Mouse (Mus musculus) heart, embryonic 16.5 days (tissue): ENCODE data around the gene Ppp3cb. TPM values are rescaled to one million over a fixed set of nuclear protein-coding genes. Genes with fewer than 3 reads are reported as not detected.

Source experiments
- ATAC-seq: fragments of 200-750 bp; cut with Nextera tagmentation; replicated peaks from 2 replicates; pipeline ENCODE4 v1.8.0; 2017; ENCODE audit warnings: moderate number of reproducible peaks; ENCODE audit not compliant: insufficient read depth, low FRiP score; ENCODE audit errors: extremely low read depth
- H3K27ac ChIP-seq: fragments of 300-500 bp; sonication (generic); 2 replicates; pipeline ENCODE4 v1.5.1; 2014; ENCODE audit warnings: mild to moderate bottlenecking, low read length, control low read depth, moderate library complexity
- H3K27me3 ChIP-seq: fragments of 300-500 bp; sonication (generic); 2 replicates; pipeline ENCODE4 v1.6.1; 2014; ENCODE audit warnings: low read length, mixed read lengths; ENCODE audit not compliant: control insufficient read depth, insufficient read depth
- H3K36me3 ChIP-seq: fragments of 300-500 bp; sonication (generic); 2 replicates; pipeline ENCODE4 v1.6.1; 2014; ENCODE audit not compliant: control insufficient read depth, insufficient read depth
- H3K4me1 ChIP-seq: fragments of 300-500 bp; sonication (generic); 2 replicates; pipeline ENCODE4 v1.6.1; 2014; ENCODE audit warnings: low read length, mixed read lengths; ENCODE audit not compliant: control insufficient read depth, insufficient read depth
- H3K4me2 ChIP-seq: fragments of 300-500 bp; sonication (generic); 2 replicates; pipeline ENCODE4 v1.6.1; 2014; ENCODE audit warnings: low read depth, mild to moderate bottlenecking, control low read depth, low read length
- H3K4me3 ChIP-seq: fragments of 300-500 bp; sonication (generic); 2 replicates; pipeline ENCODE4 v1.5.1; 2014; ENCODE audit warnings: mild to moderate bottlenecking, control low read depth, low read length
- H3K9ac ChIP-seq: fragments of 300-500 bp; sonication (generic); 2 replicates; pipeline ENCODE4 v1.6.1; 2014; ENCODE audit warnings: low read length, control low read depth
- H3K9me3 ChIP-seq: fragments of 300-500 bp; sonication (generic); replicated peaks from 2 replicates; pipeline ENCODE4 v1.6.1; 2016; ENCODE audit warnings: low read length; ENCODE audit not compliant: control insufficient read depth
- WGBS: fragments of 180-500 bp; shearing (Covaris S2); extraction: QIAGEN DNeasy Blood & Tissue Kit; methylation state at CpG from one replicate; pipeline ENCODE4 v1.1.7; 2014; 5-methylcytosine and 5-hydroxymethylcytosine counted together
- polyA plus RNA-seq: library from polyadenylated mRNA; unstranded; fragments of >200 nt; fragmentation: Nextera tagmentation; extraction: Ambion mirVana; gene quantifications from 2 replicates; pipeline ENCODE4 v1.2.1, GENCODE M21; 2015

Ppp3cb gene
- polyA plus RNA-seq, 1 experiment from 2014 or later, result 28.4 TPM

GRCm38 (mm10) chr14:20460216-20460615, 86.2 kb downstream of the Ppp3cb start:
- H3K9me3 ChIP-seq, result no peaks in the 10 kb centered on the region
- H3K27me3 ChIP-seq, result no peaks in the 10 kb centered on the region
- no peak overlapping the region for H3K4me2 ChIP-seq
- WGBS, result 77% methylated on average over 14 of the region's 14 CpGs
- no peak for ATAC-seq
- H3K4me3 ChIP-seq, result no peak overlapping the region
- no peaks in the 10 kb centered on the region for H3K4me1 ChIP-seq
- no peak overlapping the region for H3K9ac ChIP-seq
- peaks cover 68% of the 10 kb centered on the region for H3K36me3 ChIP-seq
- H3K27ac ChIP-seq, result no peak overlapping the region

- ATAC-seq, result no peak
- H3K4me2 ChIP-seq, result no peak overlapping the region
- H3K27ac ChIP-seq, result no peak overlapping the region
- no peak overlapping the region for H3K9ac ChIP-seq
- WGBS, result 92% methylated on average over 9 of the region's 9 CpGs
- no peaks in the 10 kb centered on the region for H3K9me3 ChIP-seq
- H3K36me3 ChIP-seq, result peaks cover 53% of the 10 kb centered on the region
- H3K27me3 ChIP-seq, result no peaks in the 10 kb centered on the region
- no peaks in the 10 kb centered on the region for H3K4me1 ChIP-seq
- no peak overlapping the region for H3K4me3 ChIP-seq
Observed at GRCm38 (mm10) chr14:20458378-20458777, 88.0 kb downstream of the Ppp3cb start.

- Histone ChIP-seq H3K9me3 (no peaks in the 10 kb centered on the region), H3K27ac (no peak overlapping the region), H3K36me3 (peaks cover 19% of the 10 kb centered on the region), H3K9ac (no peak overlapping the region), H3K4me3 (no peak overlapping the region), H3K27me3 (no peaks in the 10 kb centered on the region), H3K4me2 (no peak overlapping the region), H3K4me1 (peaks cover 7% of the 10 kb centered on the region)
- 93% methylated on average over 5 of the region's 5 CpGs for WGBS
- no peak for ATAC-seq
Observed at GRCm38 (mm10) chr14:20452929-20453328, 93.4 kb downstream of the Ppp3cb start.

DNA sequence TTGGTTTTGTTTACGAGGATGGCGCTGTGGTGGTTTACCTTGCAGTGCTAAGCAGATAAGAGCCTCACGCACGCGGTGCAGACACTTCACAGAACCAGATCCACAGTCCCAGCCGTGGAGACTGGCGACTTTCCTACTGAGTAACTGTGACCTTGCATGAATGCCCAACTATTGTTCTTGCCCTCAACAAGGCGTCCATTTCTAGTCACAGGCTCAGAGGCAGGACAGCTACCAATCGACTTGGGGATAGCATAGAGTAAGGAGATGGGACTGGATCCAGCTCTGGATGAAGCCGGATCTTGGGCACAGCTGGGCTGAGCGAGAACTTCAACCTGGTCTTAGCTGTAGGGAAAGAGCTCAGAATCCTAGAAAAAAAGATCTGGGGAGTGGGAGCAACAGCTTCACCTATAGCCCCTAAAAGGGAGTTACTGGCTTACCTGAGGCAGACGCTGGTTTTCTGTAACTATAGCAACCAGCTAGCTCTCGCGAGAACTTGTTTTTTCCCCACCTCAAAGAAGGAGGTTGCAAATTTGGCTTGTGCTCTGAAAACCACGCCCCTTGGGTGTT, 94.5 kb downstream of the Ppp3cb start, which contains the start of gene Cfap70:
Cfap70 (minus strand) TSS at position 462 of the 567 bp plus-strand sequence.
- peak within 1 kb of the TSS; percentile 67 for H3K9ac ChIP-seq
- no peaks in the 10 kb centered on the region for H3K9me3 ChIP-seq
- peaks cover 14% of the 10 kb centered on the region for H3K36me3 ChIP-seq
- H3K27ac ChIP-seq, result no peak within 1 kb of the TSS
- H3K27me3 ChIP-seq, result no peaks in the 10 kb centered on the region
- WGBS, result 2% methylated on average over 15 of the region's 15 CpGs
- H3K4me2 ChIP-seq, result peak within 1 kb of the TSS; percentile 91
- ATAC-seq, result peak; percentile 41; the same call in 1 of the 2 replicates
- H3K4me1 ChIP-seq, result peaks cover 8% of the 10 kb centered on the region
- peak within 1 kb of the TSS; percentile 56 for H3K4me3 ChIP-seq

- 22% methylated on average over 2 of the region's 2 CpGs for WGBS
- H3K4me1 ChIP-seq, result peaks cover 8% of the 10 kb centered on the region
Observed at GRCm38 (mm10) chr14:20451302-20451701, 95.1 kb downstream of the Ppp3cb start.

More at GRCm38 (mm10) chr14:20451302-20451701, 95.1 kb downstream of the Ppp3cb start:
- H3K9me3 ChIP-seq, result no peaks in the 10 kb centered on the region
- peak overlapping the region; percentile 67 for H3K9ac ChIP-seq
- no peak overlapping the region for H3K27ac ChIP-seq
- no peaks in the 10 kb centered on the region for H3K27me3 ChIP-seq
- H3K36me3 ChIP-seq, result peaks cover 10% of the 10 kb centered on the region
- H3K4me2 ChIP-seq, result peak overlapping the region; percentile 91
- H3K4me3 ChIP-seq, result peak overlapping the region; percentile 56
- ATAC-seq, result no peak

Other genes with a start within 250 kb of the Ppp3cb start
- gene Ecd, start 198.5 kb downstream of the Ppp3cb start, polyA plus RNA-seq, result 34.9 and 35.8 TPM in 2 replicates
- gene Fam149b, start 198.4 kb downstream of the Ppp3cb start, polyA plus RNA-seq, result 26.3 TPM in 2 replicates
- gene Dnajc9, start 157.7 kb downstream of the Ppp3cb start, polyA plus RNA-seq, result 101 and 126 TPM in 2 replicates
- 93.5 and 93.8 TPM in 2 replicates for gene Mrps16, start 152.9 kb downstream of the Ppp3cb start, polyA plus RNA-seq
- gene Cfap70, start 94.3 kb downstream of the Ppp3cb start, polyA plus RNA-seq, result 0.45 and 0.61 TPM in 2 replicates
- gene Anxa7, start 66.4 kb downstream of the Ppp3cb start, polyA plus RNA-seq, result 45.8 and 51.5 TPM in 2 replicates
- gene Mss51, start 49.7 kb downstream of the Ppp3cb start, polyA plus RNA-seq, result 0.25 and 0.60 TPM in 2 replicates
- gene Usp54, start 94.5 kb upstream of the Ppp3cb start, polyA plus RNA-seq, result 3.8 and 4.5 TPM in 2 replicates
- 12.0 and 14.9 TPM in 2 replicates for gene Myoz1, start 110.0 kb upstream of the Ppp3cb start, polyA plus RNA-seq
- 172 and 183 TPM in 2 replicates for gene Synpo2l, start 121.8 kb upstream of the Ppp3cb start, polyA plus RNA-seq
- 73.2 and 76.2 TPM in 2 replicates for gene Sec24c, start 127.7 kb upstream of the Ppp3cb start, polyA plus RNA-seq
- 20.5 and 20.6 TPM in 2 replicates for gene Fut11, start 148.4 kb upstream of the Ppp3cb start, polyA plus RNA-seq
- 175 and 177 TPM in 2 replicates for gene Chchd1, start 156.4 kb upstream of the Ppp3cb start, polyA plus RNA-seq
- 22.3 and 24.1 TPM in 2 replicates for gene Zswim8, start 161.0 kb upstream of the Ppp3cb start, polyA plus RNA-seq
- gene Ndst2, start 188.0 kb upstream of the Ppp3cb start, polyA plus RNA-seq, result 16.2 and 17.2 TPM in 2 replicates
- 81.5 and 103 TPM in 2 replicates for gene Camk2g, start 247.5 kb upstream of the Ppp3cb start, polyA plus RNA-seq